Mouse (Mus musculus): Measurements from ENCODE around the gene Tada1. TPM values are rescaled to one million over a fixed set of nuclear protein-coding genes. Genes with fewer than 3 reads are reported as not detected.

Tada1 gene
- polyA plus RNA-seq, 1 experiment from 2014 or later, result 74.9 TPM

DNA sequence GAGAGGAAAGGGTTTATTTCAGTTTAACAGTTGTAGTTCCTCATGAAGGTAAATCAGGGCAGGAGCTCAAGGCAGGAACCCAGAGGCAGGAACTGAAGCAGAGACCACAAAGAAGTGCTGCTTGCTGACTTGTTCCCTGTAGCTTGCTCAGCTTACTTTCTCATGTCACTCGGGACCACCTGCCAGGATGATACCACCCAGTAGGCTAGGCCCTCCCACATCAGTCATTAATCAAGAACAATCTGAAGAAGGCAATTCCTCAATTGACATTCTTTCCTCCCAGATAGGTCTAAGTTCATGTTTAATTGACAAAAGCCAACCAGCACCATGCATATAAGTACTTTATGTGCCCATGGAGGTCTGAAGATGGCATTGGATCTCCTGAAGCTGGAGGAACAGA, 32.6 kb downstream of the Tada1 start:
- no peak for ATAC-seq (ENCODE audit: low FRiP score)
- no peak overlapping the region for H3K4me2 ChIP-seq (replicated peaks; ENCODE audit: low read depth, low read length)
- WGBS, result 89% methylated on average over 1 of the region's 1 CpGs

DNA sequence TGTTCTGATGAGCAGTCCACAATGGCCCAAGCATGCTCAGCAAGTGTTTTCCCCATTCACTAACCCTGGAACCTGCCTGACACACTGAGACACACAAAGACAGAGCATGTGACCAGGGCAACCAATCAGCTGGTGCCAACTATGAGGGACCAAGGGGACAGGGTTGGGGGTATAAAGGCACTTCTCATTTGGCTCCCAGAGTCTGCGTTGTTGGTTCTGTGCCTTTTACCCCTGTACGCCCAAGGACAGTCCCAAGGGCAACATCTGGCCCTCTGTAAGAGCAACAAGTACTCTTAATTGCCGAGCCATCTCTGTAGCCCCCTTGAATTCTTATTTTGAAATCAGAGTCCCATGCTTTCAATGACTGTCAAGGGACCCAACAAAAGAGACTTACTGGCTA, 33.4 kb downstream of the Tada1 start:
- DNase-seq (ENCODE audit: low spot score) (no peak), ATAC-seq (ENCODE audit: low FRiP score) (no peak)
- 0 out of 2 replicates have a peak, but pooled peaks cover 2% of the 10 kb centered on the region for H3K27me3 ChIP-seq (ENCODE audit: control insufficient read depth, insufficient read depth, low read length)
- H3K4me3 ChIP-seq (ENCODE audit: low read depth, low read length), result no peak overlapping the region
- WGBS, result 86% methylated on average over 3 of the region's 3 CpGs
- H3K4me2 ChIP-seq (replicated peaks; ENCODE audit: low read depth, low read length), result no peak overlapping the region
- no peaks in the 10 kb centered on the region; the same call in 1 of the 2 replicates for H3K9me3 ChIP-seq (ENCODE audit: control insufficient read depth, low read length)
- no peak overlapping the region for H3K27ac ChIP-seq (ENCODE audit: low read depth, low read length)
- no peaks in the 10 kb centered on the region for H3K36me3 ChIP-seq (ENCODE audit: control insufficient read depth, insufficient read depth, low read length)
- H3K9ac ChIP-seq (ENCODE audit: low read depth, low read length), result no peak overlapping the region
- H3K4me1 ChIP-seq (replicated peaks; ENCODE audit: control insufficient read depth, insufficient read depth, low read length), result peaks cover 3% of the 10 kb centered on the region; the same call in 1 of the 2 replicates

More for the DNA sequence above, 32.6 kb downstream of the Tada1 start:
- no peak for DNase-seq (ENCODE audit: low spot score)
- Histone ChIP-seq H3K36me3 (ENCODE audit: control insufficient read depth, insufficient read depth, low read length) (no peaks in the 10 kb centered on the region), H3K27ac (ENCODE audit: low read depth, low read length) (no peak overlapping the region), H3K9ac (ENCODE audit: low read depth, low read length) (no peak overlapping the region), H3K27me3 (ENCODE audit: control insufficient read depth, insufficient read depth, low read length) (0 out of 2 replicates have a peak, but pooled peaks cover 2% of the 10 kb centered on the region), H3K4me1 (replicated peaks; ENCODE audit: control insufficient read depth, insufficient read depth, low read length) (peaks cover 3% of the 10 kb centered on the region; the same call in 1 of the 2 replicates), H3K4me3 (ENCODE audit: low read depth, low read length) (no peak overlapping the region), H3K9me3 (ENCODE audit: control insufficient read depth, low read length) (no peaks in the 10 kb centered on the region; the same call in 1 of the 2 replicates)

GRCm38 (mm10) chr1:166429053-166429452, 50.2 kb downstream of the Tada1 start:
- no peak overlapping the region for H3K27ac ChIP-seq (ENCODE audit: low read depth, low read length)
- ATAC-seq (ENCODE audit: low FRiP score) (no peak), DNase-seq (ENCODE audit: low spot score) (peak; percentile 26)
- no peaks in the 10 kb centered on the region for H3K9me3 ChIP-seq (ENCODE audit: control insufficient read depth, low read length)
- H3K36me3 ChIP-seq (ENCODE audit: control insufficient read depth, insufficient read depth, low read length), result no peaks in the 10 kb centered on the region
- H3K4me2 ChIP-seq (replicated peaks; ENCODE audit: low read depth, low read length), result no peak overlapping the region
- no peak overlapping the region for H3K9ac ChIP-seq (ENCODE audit: low read depth, low read length)
- 79% methylated on average over 3 of the region's 3 CpGs for WGBS
- no peak overlapping the region for H3K4me3 ChIP-seq (ENCODE audit: low read depth, low read length)
- H3K27me3 ChIP-seq (ENCODE audit: control insufficient read depth, insufficient read depth, low read length), result no peaks in the 10 kb centered on the region
- H3K4me1 ChIP-seq (replicated peaks; ENCODE audit: control insufficient read depth, insufficient read depth, low read length), result no peaks in the 10 kb centered on the region

GRCm38 (mm10) chr1:166429809-166430431, 51.0 kb downstream of the Tada1 start:
- WGBS, result 77% methylated on average over 10 of the region's 10 CpGs
- H3K4me1 ChIP-seq (replicated peaks; ENCODE audit: control insufficient read depth, insufficient read depth, low read length), result no peaks in the 10 kb centered on the region
- H3K36me3 ChIP-seq (ENCODE audit: control insufficient read depth, insufficient read depth, low read length), result no peaks in the 10 kb centered on the region
- peak; percentile 6 for DNase-seq (ENCODE audit: low spot score)
- H3K4me2 ChIP-seq (replicated peaks; ENCODE audit: low read depth, low read length), result no peak overlapping the region
- no peaks in the 10 kb centered on the region for H3K9me3 ChIP-seq (ENCODE audit: control insufficient read depth, low read length)
- H3K9ac ChIP-seq (ENCODE audit: low read depth, low read length), result no peak overlapping the region
- no peak for ATAC-seq (ENCODE audit: low FRiP score)
- H3K27ac ChIP-seq (ENCODE audit: low read depth, low read length), result no peak overlapping the region
- no peaks in the 10 kb centered on the region for H3K27me3 ChIP-seq (ENCODE audit: control insufficient read depth, insufficient read depth, low read length)
- no peak overlapping the region for H3K4me3 ChIP-seq (ENCODE audit: low read depth, low read length)

DNA sequence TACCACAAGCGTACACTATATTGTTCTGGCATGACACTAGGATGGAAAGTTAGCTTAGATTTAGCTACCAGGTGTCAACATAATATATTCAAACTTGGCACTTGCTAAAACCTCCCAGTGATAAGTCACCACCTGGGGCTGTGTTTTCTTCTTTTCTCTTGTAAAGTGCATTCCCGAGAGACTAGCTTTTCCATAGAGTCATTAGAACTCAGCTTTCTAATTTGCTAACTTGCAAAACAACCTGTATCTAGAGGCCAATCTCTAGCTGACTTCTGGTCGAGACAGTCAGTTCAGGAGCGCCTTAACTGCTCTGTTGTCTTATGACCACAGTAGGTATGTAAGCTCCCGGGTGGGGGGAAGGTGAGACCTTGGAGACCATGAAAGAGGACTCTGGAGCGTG, 60.5 kb downstream of the Tada1 start:
- DNase-seq (ENCODE audit: low spot score) (no peak), ATAC-seq (ENCODE audit: low FRiP score) (no peak)
- no peak overlapping the region for H3K9ac ChIP-seq (ENCODE audit: low read depth, low read length)
- no peaks in the 10 kb centered on the region for H3K36me3 ChIP-seq (ENCODE audit: control insufficient read depth, insufficient read depth, low read length)
- 78% methylated on average over 6 of the region's 6 CpGs for WGBS
- H3K27me3 ChIP-seq (ENCODE audit: control insufficient read depth, insufficient read depth, low read length), result no peaks in the 10 kb centered on the region
- no peak overlapping the region for H3K4me2 ChIP-seq (replicated peaks; ENCODE audit: low read depth, low read length)
- no peaks in the 10 kb centered on the region for H3K9me3 ChIP-seq (ENCODE audit: control insufficient read depth, low read length)
- no peak overlapping the region for H3K27ac ChIP-seq (ENCODE audit: low read depth, low read length)
- H3K4me1 ChIP-seq (replicated peaks; ENCODE audit: control insufficient read depth, insufficient read depth, low read length), result no peaks in the 10 kb centered on the region
- H3K4me3 ChIP-seq (ENCODE audit: low read depth, low read length), result no peak overlapping the region

- WGBS, result 92% methylated on average over 3 of the region's 3 CpGs
- DNase-seq (ENCODE audit: low spot score) (no peak), ATAC-seq (ENCODE audit: low FRiP score) (no peak)
- H3K9ac ChIP-seq (ENCODE audit: low read depth, low read length), result no peak overlapping the region
- no peak overlapping the region for H3K4me3 ChIP-seq (ENCODE audit: low read depth, low read length)
- no peaks in the 10 kb centered on the region for H3K4me1 ChIP-seq (replicated peaks; ENCODE audit: control insufficient read depth, insufficient read depth, low read length)
- H3K27ac ChIP-seq (ENCODE audit: low read depth, low read length), result no peak overlapping the region
- H3K27me3 ChIP-seq (ENCODE audit: control insufficient read depth, insufficient read depth, low read length), result no peaks in the 10 kb centered on the region
- no peaks in the 10 kb centered on the region for H3K9me3 ChIP-seq (ENCODE audit: control insufficient read depth, low read length)
- H3K36me3 ChIP-seq (ENCODE audit: control insufficient read depth, insufficient read depth, low read length), result no peaks in the 10 kb centered on the region
- no peak overlapping the region for H3K4me2 ChIP-seq (replicated peaks; ENCODE audit: low read depth, low read length)
Measured at GRCm38 (mm10) chr1:166441992-166442391, 63.1 kb downstream of the Tada1 start.

Other genes starting within 250 kb of the Tada1 start
- 0.12 TPM in 1 of 2 replicates, not detected in the other for gene Gpa33, start 248.9 kb upstream of the Tada1 start, polyA plus RNA-seq (2014; fragmentation: Nextera tagmentation; extraction: Ambion mirVana)
- 0.14 TPM in 1 of 2 replicates, not detected in the other for gene Mael, start 140.3 kb upstream of the Tada1 start, polyA plus RNA-seq (2014; fragmentation: Nextera tagmentation; extraction: Ambion mirVana)
- gene Ildr2, start 125.0 kb upstream of the Tada1 start, polyA plus RNA-seq (2014; fragmentation: Nextera tagmentation; extraction: Ambion mirVana), result 7.2 and 7.4 TPM in 2 replicates
- 33.3 and 39.0 TPM in 2 replicates for gene Pogk, start 30.8 kb downstream of the Tada1 start, polyA plus RNA-seq (2014; fragmentation: Nextera tagmentation; extraction: Ambion mirVana)
- not detected in 2 replicates for gene Gm4846, start 118.5 kb downstream of the Tada1 start, polyA plus RNA-seq (2014; fragmentation: Nextera tagmentation; extraction: Ambion mirVana)

Measured in hindbrain, embryonic 11.5 days (tissue).